Mouse (Mus musculus) thymus, adult 18-20 months (tissue): Measurements from ENCODE around the gene Ifit1.

ENCODE experiments used
- DNase-seq, 2 experiments: peaks; one replicate each; pipeline ENCODE4 v3.0.0; 2022; ENCODE audit warnings: mixed read lengths in 2 of 2

The Ifit1 gene

DNA sequence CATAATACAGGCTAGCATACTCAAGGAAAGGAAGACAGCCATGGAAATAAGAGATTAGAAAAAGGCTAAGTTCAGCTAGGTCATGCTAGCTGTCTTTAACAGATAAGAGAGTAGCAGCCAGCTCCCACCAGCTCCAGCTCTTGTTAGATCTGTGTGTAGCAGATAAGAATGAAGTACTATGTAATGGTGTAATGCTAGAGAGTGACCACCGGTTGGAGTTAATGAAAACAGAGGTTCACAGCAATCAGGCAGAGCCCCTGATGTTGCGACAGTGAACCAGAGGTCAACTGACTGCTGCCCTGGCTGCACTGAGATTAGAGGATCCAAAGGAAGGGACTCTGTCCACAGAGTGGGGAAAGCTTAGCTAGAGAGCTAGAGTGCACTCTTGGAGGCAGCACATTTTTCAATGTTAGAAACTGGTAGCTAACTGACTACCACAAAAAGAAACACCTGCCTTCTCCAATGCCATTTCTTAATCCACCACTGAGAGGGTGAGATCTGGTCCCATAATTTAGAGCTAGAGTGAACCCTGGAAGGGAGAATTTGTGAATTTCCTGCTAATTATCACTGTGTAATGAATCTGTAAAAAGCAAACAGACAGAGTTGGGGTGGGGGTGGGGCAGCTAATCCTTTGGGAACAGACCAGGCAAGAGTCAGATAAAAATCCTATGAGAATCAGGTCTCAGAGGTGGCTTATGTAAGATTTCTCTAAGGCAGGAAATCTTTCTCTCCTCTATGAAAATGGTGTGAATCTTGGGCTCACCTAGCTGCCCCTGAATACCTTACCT lies 16.0 kb downstream of the Ifit1 start:
- DNase-seq, result no peak

DNA sequence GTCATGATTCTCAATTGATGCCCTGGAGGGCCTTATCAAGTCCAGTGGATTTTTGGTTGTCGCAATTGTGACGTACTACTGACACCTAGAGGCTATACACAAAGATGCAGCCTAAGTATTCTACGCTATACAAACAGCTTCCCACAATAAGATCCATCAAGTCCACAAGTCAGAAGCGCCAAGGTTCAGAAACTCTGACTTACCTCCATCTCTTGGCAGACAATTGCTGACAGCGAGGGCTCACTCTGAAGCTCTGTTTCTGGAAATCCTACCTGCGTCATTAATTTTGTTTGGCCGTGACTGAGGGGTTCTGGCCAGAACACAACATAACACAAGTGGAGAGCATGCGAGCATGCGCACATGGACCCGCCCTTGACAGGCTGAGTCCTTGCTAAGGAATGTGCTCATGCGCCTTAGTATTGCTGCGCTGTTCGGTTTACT lies 21.4 kb downstream of the Ifit1 start:
- DNase-seq, result no peak

- no peak for DNase-seq
Measured at GRCm38 (mm10) chr19:34662740-34663139, 22.1 kb downstream of the Ifit1 start.

- DNase-seq, result peak in 1 of 2 experiments; percentile 29
Measured at GRCm38 (mm10) chr19:34666127-34666526, 25.5 kb downstream of the Ifit1 start.

GRCm38 (mm10) chr19:34673476-34673875 lies 32.8 kb downstream of the Ifit1 start:
- no peak for DNase-seq

- no peak for DNase-seq
Measured at GRCm38 (mm10) chr19:34678428-34678827, 37.8 kb downstream of the Ifit1 start.

DNA sequence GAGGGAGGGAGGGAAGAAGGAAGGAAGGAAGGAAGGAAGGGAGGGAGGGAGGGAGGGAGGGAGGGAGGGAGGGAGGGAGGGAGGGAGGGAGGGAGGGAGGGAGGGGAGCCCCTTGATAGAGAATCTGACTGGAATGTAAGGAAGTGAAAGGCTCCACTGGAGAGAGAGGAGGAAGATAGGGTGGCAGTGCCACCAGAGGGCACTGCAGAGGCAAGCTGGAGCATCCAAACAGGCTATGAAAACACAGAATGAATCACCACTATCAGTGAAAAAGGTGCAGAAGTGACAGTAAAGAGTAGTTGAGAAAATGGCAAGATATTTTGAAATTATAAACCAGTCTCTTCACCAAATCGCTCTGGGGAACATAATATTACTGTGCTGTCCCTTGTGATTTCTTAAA lies 44.2 kb downstream of the Ifit1 start:
- no peak for DNase-seq

DNA sequence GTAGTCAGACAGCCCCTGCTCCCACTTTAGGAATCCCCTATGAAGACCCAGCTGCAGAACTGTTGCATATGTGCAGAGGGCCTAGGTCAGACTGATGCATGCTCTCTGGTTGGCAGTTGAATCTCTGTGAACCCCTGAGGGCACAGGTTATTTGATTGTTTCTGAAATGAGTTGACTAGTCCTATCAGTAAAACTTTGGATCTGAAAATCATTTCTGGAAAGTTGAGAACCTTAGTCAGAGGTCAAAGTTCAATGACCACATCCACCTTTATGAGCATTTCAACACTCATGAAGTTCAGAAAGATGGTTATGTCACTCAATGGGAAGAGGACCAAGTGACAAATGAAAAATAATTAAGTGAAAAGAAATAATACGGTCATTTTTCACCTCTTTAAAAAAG lies 44.9 kb downstream of the Ifit1 start:
- no peak for DNase-seq

GRCm38 (mm10) chr19:34691402-34691801 lies 50.7 kb downstream of the Ifit1 start:
- no peak for DNase-seq

DNA sequence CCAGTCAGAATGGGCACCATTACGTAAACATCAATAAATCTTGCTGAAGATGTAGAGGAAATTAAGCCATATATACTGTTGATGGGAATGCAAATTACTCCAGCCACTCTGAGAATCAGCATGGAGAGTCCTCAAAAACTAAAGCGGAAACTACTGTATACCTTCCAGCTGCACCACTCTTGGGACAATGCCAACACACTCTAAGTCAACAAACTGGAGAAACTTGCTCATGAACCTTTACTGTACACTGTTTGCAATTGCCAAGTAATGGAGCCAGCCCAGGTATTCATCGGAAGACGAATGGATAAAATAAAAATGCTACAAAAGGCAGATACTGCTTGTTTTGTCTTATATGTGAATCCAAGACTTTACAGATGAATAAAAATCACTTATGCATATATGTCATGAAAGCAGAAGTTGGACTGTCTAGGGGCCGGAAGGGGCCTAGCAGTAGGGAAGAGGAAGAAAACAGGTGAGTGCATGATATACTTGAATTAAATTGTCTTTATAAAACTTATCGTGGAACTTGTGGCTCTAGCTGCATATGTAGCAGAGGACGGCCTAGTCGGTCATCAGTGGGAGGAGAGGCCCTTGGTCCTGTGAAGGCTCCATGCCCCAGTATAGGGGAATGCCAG lies 55.8 kb downstream of the Ifit1 start:
- DNase-seq, result no peak

GRCm38 (mm10) chr19:34697461-34697860 lies 56.8 kb downstream of the Ifit1 start:
- DNase-seq, result no peak

DNA sequence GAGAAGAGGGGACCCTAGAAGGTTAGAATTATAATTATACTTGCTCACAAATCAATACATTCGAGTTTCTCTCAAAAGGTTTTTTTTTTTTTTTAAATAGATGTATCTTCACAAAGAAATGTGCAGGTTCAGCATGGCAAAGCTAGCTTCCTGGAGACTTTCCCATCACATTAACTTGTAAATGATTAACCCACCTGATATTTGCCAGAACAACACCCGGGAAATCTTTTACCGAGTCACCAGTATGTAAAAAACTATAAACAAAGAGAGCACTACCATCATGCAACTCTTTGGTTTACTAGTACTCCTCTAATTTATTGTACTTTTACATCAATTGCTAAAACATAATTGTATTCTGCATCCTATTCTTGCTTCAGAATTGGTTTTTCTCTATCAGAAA lies 57.8 kb downstream of the Ifit1 start:
- DNase-seq, result no peak

DNA sequence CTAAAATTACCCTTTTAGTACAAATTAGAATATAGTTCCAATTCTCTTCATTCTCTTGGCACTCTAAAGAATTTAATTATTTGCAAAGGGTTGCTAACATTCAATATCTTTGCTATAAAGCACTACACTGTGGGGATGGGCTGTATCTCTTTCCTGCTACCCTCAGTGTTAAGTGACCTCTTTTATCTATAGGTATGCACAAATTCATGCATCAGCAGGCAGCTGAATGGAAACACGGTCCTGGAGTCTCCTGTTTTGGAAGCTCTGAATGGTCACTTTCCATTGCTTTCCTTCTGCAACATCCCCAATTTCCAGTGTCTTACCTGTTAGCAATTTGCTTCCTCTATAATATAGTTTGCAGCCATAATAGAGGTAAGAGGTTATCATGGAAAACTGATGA lies 58.2 kb downstream of the Ifit1 start:
- no peak for DNase-seq

DNA sequence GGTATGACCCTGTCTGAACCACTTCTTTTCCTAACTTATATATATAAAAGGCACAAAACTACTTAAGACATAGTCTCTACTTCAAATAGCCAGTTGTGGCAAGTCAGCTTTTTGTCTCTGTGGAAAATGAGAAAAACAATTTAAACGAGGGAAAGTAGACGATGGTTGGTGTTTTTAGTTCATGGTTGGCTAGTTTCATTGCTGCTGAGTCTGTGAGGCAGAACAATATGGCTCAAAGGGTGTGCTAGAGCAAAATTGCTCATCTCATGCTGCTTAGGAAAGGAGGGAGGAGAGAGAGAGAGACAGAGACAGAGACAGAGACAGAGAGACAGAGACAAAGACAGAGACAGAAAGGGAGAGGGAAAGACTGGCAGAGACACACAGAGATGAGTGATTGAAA lies 58.6 kb downstream of the Ifit1 start:
- no peak for DNase-seq
